Mouse (Mus musculus): ENCODE data around the gene Aak1. TPM values are rescaled to one million over a fixed set of nuclear protein-coding genes. Genes with fewer than 3 reads are reported as not detected.
A peak's percentile ranks its signal among the peaks of the same experiment; 100 is the strongest.

Aak1 gene
- polyA plus RNA-seq, 1 experiment from 2014 or later, result 21.8 TPM

DNA sequence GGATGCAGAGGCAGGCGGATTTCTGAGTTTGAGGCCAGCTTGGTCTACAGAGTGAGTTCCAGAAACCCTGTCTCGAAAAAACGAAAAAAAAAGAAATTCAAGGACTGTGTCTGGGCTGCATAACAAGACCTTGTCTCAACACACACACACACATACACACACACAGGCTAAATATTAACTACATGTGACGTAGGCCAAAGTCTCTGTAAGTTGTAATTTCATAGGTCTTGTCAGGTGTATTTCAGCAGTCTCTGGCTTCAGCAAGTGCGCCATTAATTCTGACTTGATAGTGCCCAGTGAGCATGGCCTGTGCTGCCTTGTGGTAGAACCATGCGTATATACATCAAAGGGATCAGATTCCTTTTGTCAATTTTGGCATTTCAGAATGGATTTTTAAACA is 152.7 kb downstream of the Aak1 start:
- H3K4me2 ChIP-seq (ENCODE audit: low read depth, low read length), result no peak overlapping the region
- H3K9me3 ChIP-seq (replicated peaks; ENCODE audit: control insufficient read depth, low read length), result no peaks in the 10 kb centered on the region
- H3K9ac ChIP-seq (ENCODE audit: low read length), result no peak overlapping the region
- WGBS, result 90% methylated on average over 6 of the region's 6 CpGs
- peak overlapping the region; percentile 76 for H3K27ac ChIP-seq (ENCODE audit: low read length)
- peaks cover 7% of the 10 kb centered on the region; the same call in 1 of the 2 replicates for H3K36me3 ChIP-seq (ENCODE audit: control insufficient read depth, insufficient read depth)
- no peak for ATAC-seq (replicated peaks; ENCODE audit: extremely low read depth, insufficient read depth, low FRiP score)
- H3K4me1 ChIP-seq (ENCODE audit: control insufficient read depth, insufficient read depth, low read length), result peaks cover 9% of the 10 kb centered on the region
- no peak overlapping the region for H3K4me3 ChIP-seq (ENCODE audit: low read length)
- no peaks in the 10 kb centered on the region for H3K27me3 ChIP-seq (ENCODE audit: control insufficient read depth, insufficient read depth, low read length)

DNA sequence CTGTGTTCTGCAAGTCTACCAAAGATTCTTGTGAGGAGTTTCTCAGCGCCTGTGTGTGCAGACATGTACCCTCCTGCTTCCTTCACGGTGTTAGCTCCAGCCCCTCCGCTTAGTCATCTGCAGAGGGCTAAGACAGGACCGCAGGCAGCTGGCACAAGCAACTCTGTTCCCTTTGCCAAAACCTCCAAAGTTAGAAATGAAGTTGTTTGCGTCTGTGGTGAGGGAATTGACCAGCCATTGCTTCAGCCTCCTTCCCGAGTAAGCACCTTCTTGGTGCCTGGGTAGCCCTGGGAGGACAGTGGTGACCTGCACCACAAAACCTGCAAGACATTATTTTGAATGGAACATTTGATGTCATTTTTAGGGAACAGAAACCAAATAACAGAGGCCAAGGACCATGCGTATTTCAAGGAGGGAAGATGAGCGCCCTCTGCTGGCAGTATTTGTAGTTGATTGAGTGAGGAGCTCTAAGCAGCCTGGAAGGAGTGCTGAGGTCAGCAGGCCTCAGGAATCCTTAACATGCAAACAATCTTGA is 153.3 kb downstream of the Aak1 start:
- whole genome bisulfite sequencing, result 34% methylated on average over 8 of the region's 8 CpGs
- H3K4me2 ChIP-seq (ENCODE audit: low read depth, low read length), result peak overlapping the region; percentile 30; the same call in 1 of the 2 replicates
- H3K27me3 ChIP-seq (ENCODE audit: control insufficient read depth, insufficient read depth, low read length), result no peaks in the 10 kb centered on the region
- H3K9me3 ChIP-seq (replicated peaks; ENCODE audit: control insufficient read depth, low read length), result no peaks in the 10 kb centered on the region
- ATAC-seq (replicated peaks; ENCODE audit: extremely low read depth, insufficient read depth, low FRiP score), result peak; percentile 69
- peaks cover 3% of the 10 kb centered on the region; the same call in 1 of the 2 replicates for H3K36me3 ChIP-seq (ENCODE audit: control insufficient read depth, insufficient read depth)
- H3K4me1 ChIP-seq (ENCODE audit: control insufficient read depth, insufficient read depth, low read length), result peaks cover 4% of the 10 kb centered on the region
- no peak overlapping the region for H3K4me3 ChIP-seq (ENCODE audit: low read length)
- peak overlapping the region; percentile 76 for H3K27ac ChIP-seq (ENCODE audit: low read length)
- peak overlapping the region; percentile 10; the same call in 1 of the 2 replicates for H3K9ac ChIP-seq (ENCODE audit: low read length)

DNA sequence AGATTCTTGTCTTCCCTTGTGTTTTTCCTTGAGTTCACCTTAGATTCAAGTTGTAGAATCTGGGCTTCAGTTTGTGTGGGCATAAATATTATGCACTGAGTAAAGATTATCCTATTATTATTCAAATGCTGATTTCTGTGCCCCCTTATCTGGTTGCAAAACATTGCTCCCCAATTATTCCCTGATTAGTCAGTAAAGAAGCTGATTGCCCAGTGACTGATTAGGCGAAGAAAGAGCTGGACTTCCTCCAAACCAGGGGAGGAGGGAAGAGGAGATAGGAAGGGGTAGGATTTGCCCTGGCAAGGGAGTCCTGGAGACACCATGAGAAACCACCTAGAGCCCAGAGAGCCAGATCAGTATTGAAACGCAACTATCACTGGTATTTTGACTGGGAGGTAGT is 154.8 kb downstream of the Aak1 start:
- H3K36me3 ChIP-seq (ENCODE audit: control insufficient read depth, insufficient read depth), result no peaks in the 10 kb centered on the region
- H3K27ac ChIP-seq (ENCODE audit: low read length), result no peak overlapping the region
- peaks cover 4% of the 10 kb centered on the region for H3K4me1 ChIP-seq (ENCODE audit: control insufficient read depth, insufficient read depth, low read length)
- H3K4me3 ChIP-seq (ENCODE audit: low read length), result no peak overlapping the region
- H3K27me3 ChIP-seq (ENCODE audit: control insufficient read depth, insufficient read depth, low read length), result no peaks in the 10 kb centered on the region
- H3K9me3 ChIP-seq (replicated peaks; ENCODE audit: control insufficient read depth, low read length), result no peaks in the 10 kb centered on the region
- H3K4me2 ChIP-seq (ENCODE audit: low read depth, low read length), result no peak overlapping the region
- ATAC-seq (replicated peaks; ENCODE audit: extremely low read depth, insufficient read depth, low FRiP score), result no peak
- no peak overlapping the region for H3K9ac ChIP-seq (ENCODE audit: low read length)
- WGBS, result 72% methylated on average over 2 of the region's 2 CpGs

DNA sequence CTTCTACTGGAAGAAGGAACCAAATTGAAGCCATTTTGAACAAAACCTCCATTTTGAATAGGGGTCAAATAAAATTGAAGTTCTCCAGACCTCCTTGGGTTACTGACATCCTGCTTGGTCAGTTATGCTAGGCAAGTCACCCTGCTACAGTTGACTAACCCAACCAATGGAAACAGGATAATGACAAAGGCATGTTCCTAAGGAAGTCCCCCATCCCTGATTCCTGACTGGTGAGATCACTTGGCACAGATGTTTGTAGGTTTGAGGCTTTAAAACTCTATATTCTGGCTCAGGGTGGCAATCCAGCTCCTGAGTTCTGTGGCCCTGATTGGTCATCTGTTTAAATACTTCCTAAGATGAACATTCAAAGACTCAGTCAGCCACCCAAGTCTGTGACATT is 156.3 kb downstream of the Aak1 start:
- ATAC-seq (replicated peaks; ENCODE audit: extremely low read depth, insufficient read depth, low FRiP score), result no peak
- no peak overlapping the region for H3K9ac ChIP-seq (ENCODE audit: low read length)
- no peak overlapping the region for H3K4me2 ChIP-seq (ENCODE audit: low read depth, low read length)
- H3K4me1 ChIP-seq (ENCODE audit: control insufficient read depth, insufficient read depth, low read length), result peaks cover 9% of the 10 kb centered on the region
- H3K4me3 ChIP-seq (ENCODE audit: low read length), result no peak overlapping the region
- H3K36me3 ChIP-seq (ENCODE audit: control insufficient read depth, insufficient read depth), result no peaks in the 10 kb centered on the region
- no peak overlapping the region for H3K27ac ChIP-seq (ENCODE audit: low read length)
- H3K9me3 ChIP-seq (replicated peaks; ENCODE audit: control insufficient read depth, low read length), result no peaks in the 10 kb centered on the region
- H3K27me3 ChIP-seq (ENCODE audit: control insufficient read depth, insufficient read depth, low read length), result no peaks in the 10 kb centered on the region

DNA sequence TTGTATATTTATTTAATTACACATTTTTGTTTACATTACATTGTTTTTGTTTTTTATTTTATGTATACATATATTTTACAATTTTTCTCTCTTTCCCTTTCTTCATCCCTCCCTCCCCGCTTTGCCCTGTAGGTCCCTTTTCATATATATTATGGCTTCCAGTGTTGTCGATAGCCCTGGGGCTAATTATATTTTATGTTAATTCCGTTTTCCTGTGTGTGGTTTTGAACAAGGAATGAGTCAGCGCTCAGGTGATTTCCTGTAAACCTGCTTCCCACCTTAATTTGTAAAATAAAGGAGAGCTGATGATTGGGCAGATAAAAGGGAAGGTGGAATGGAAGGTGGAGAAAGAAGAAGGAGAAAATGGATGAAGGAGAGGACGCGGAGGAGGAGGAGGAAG is 159.6 kb downstream of the Aak1 start, which contains the start of gene Nfu1:
Gene Nfu1, plus strand, starts transcription at position 350 of the 400 bp plus-strand sequence.
- 68% methylated on average over 6 of the region's 6 CpGs for WGBS
- no peak for ATAC-seq (replicated peaks; ENCODE audit: extremely low read depth, insufficient read depth, low FRiP score)
- peaks cover 8% of the 10 kb centered on the region for H3K4me1 ChIP-seq (ENCODE audit: control insufficient read depth, insufficient read depth, low read length)
- H3K4me2 ChIP-seq (ENCODE audit: low read depth, low read length), result peak within 1 kb of the TSS; percentile 61
- H3K9ac ChIP-seq (ENCODE audit: low read length), result peak within 1 kb of the TSS; percentile 91
- H3K36me3 ChIP-seq (ENCODE audit: control insufficient read depth, insufficient read depth), result peaks cover 9% of the 10 kb centered on the region
- H3K9me3 ChIP-seq (replicated peaks; ENCODE audit: control insufficient read depth, low read length), result no peaks in the 10 kb centered on the region
- peak within 1 kb of the TSS; percentile 86 for H3K27ac ChIP-seq (ENCODE audit: low read length)
- H3K27me3 ChIP-seq (ENCODE audit: control insufficient read depth, insufficient read depth, low read length), result no peaks in the 10 kb centered on the region
- H3K4me3 ChIP-seq (ENCODE audit: low read length), result peak within 1 kb of the TSS; percentile 74

DNA sequence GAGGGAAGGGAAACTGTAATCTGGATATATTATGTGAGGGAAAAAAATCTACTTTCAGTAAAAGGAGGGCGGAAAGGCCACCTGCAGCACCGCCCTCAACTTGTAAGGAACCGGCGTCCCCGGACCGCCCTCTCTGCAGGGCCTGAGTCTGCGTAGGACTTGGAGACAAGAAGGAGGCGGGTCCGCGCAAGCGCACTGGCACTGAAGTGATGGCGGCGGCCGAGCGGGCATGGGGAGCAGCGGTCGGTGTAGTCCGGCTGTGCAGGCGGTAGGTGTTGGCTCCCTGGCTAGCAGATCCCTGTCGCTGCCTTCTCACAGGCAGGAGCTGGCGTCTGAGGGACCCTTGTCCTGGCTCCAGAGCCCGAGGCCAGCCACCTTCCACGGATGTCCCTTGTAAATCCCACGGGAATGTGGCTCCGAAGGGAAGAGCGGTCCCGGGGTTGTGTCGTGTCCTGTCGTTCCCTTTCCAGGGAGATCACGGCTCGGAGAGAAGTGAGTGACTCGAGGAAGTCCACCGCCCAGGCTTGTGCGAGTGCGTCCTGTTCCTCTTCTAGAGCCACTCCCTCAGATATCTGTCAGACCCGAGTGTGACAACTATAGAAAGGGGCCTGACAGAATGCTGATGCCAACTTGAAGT is 160.5 kb downstream of the Aak1 start:
- Histone ChIP-seq H3K27me3 (ENCODE audit: control insufficient read depth, insufficient read depth, low read length) (no peaks in the 10 kb centered on the region), H3K9ac (ENCODE audit: low read length) (peak overlapping the region; percentile 91), H3K36me3 (ENCODE audit: control insufficient read depth, insufficient read depth) (peaks cover 9% of the 10 kb centered on the region), H3K9me3 (replicated peaks; ENCODE audit: control insufficient read depth, low read length) (no peaks in the 10 kb centered on the region), H3K4me3 (ENCODE audit: low read length) (peak overlapping the region; percentile 74), H3K27ac (ENCODE audit: low read length) (peak overlapping the region; percentile 86), H3K4me1 (ENCODE audit: control insufficient read depth, insufficient read depth, low read length) (peaks cover 8% of the 10 kb centered on the region), H3K4me2 (ENCODE audit: low read depth, low read length) (peak overlapping the region; percentile 61)
- peak; percentile 94 for ATAC-seq (replicated peaks; ENCODE audit: extremely low read depth, insufficient read depth, low FRiP score)
- under 1% methylated on average over 36 of the region's 36 CpGs for WGBS

DNA sequence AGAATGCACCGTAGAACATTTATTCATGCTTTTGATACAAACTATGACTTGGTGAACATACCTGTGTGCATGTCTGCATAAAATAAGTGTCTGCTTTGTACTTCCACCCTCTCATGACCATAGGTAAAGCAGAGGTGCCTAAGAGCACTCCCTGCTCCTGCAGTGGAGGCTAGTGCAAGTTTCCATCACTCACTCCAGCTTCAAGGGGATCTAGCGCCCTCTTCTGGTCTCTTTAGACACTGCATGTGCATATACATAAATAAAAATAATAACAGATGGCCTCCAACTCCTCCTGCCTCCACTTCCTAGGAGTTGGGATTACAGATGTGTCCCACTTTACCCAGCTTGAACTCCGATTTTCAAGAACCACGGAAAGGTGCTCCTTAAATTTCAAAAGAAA is 167.6 kb downstream of the Aak1 start:
- Histone ChIP-seq H3K9ac (ENCODE audit: low read length) (no peak overlapping the region), H3K4me2 (ENCODE audit: low read depth, low read length) (no peak overlapping the region), H3K36me3 (ENCODE audit: control insufficient read depth, insufficient read depth) (peaks cover 40% of the 10 kb centered on the region), H3K27me3 (ENCODE audit: control insufficient read depth, insufficient read depth, low read length) (no peaks in the 10 kb centered on the region), H3K4me3 (ENCODE audit: low read length) (no peak overlapping the region), H3K27ac (ENCODE audit: low read length) (no peak overlapping the region), H3K9me3 (replicated peaks; ENCODE audit: control insufficient read depth, low read length) (no peaks in the 10 kb centered on the region), H3K4me1 (ENCODE audit: control insufficient read depth, insufficient read depth, low read length) (no peaks in the 10 kb centered on the region)
- WGBS, result 66% methylated on average over 4 of the region's 4 CpGs
- no peak for ATAC-seq (replicated peaks; ENCODE audit: extremely low read depth, insufficient read depth, low FRiP score)

DNA sequence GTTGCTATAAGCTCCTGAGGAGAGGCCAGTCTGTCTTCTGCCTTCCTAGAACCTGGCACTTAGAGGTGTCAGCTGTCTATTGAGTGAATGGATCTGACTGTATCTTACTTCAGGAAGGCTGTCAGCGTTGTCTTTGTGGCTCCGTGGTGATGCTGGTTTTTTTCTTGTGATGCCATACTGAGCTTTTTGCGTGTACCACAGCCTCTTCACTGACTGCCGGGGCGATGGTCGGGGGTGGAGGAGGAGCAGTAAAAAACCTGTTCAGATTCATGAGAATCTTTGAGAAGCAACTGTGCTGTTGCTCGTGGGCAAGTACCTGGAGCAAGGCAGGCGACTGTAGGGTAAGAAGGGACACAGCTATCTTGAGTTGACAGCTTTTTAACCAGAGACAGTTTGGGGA is 169.6 kb downstream of the Aak1 start:
- H3K4me1 ChIP-seq (ENCODE audit: control insufficient read depth, insufficient read depth, low read length), result no peaks in the 10 kb centered on the region
- H3K36me3 ChIP-seq (ENCODE audit: control insufficient read depth, insufficient read depth), result peaks cover 43% of the 10 kb centered on the region
- no peaks in the 10 kb centered on the region for H3K9me3 ChIP-seq (replicated peaks; ENCODE audit: control insufficient read depth, low read length)
- H3K4me3 ChIP-seq (ENCODE audit: low read length), result no peak overlapping the region
- H3K27me3 ChIP-seq (ENCODE audit: control insufficient read depth, insufficient read depth, low read length), result no peaks in the 10 kb centered on the region
- H3K9ac ChIP-seq (ENCODE audit: low read length), result no peak overlapping the region
- no peak overlapping the region for H3K4me2 ChIP-seq (ENCODE audit: low read depth, low read length)
- ATAC-seq (replicated peaks; ENCODE audit: extremely low read depth, insufficient read depth, low FRiP score), result no peak
- 86% methylated on average over 8 of the region's 8 CpGs for WGBS
- no peak overlapping the region for H3K27ac ChIP-seq (ENCODE audit: low read length)

DNA sequence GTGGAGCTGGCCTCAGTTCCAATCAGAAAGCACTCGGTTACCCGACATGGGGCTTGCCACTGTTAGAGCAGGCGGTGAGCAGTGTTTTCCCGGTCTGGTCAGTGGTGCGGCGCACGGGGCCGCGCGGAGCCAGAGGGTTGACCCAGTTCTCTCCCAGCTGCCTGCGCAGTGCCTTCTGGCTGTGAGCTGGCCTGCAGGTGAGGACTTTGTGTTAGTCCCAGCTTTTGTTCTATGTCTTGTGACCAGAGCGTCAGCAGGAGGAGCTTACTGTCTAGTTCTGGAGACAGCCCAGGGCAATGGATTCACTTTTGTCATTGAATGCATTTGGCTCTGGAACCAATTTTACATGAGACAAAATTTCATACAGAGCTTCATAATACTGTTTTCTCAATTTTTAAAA is 172.5 kb downstream of the Aak1 start:
- 95% methylated on average over 12 of the region's 12 CpGs for WGBS
- Histone ChIP-seq H3K27me3 (ENCODE audit: control insufficient read depth, insufficient read depth, low read length) (no peaks in the 10 kb centered on the region), H3K36me3 (ENCODE audit: control insufficient read depth, insufficient read depth) (peaks cover 60% of the 10 kb centered on the region)

More for the DNA sequence above, 172.5 kb downstream of the Aak1 start:
- H3K4me3 ChIP-seq (ENCODE audit: low read length), result no peak overlapping the region
- no peak overlapping the region for H3K9ac ChIP-seq (ENCODE audit: low read length)
- peaks cover 3% of the 10 kb centered on the region; the same call in 1 of the 2 replicates for H3K4me1 ChIP-seq (ENCODE audit: control insufficient read depth, insufficient read depth, low read length)
- no peaks in the 10 kb centered on the region for H3K9me3 ChIP-seq (replicated peaks; ENCODE audit: control insufficient read depth, low read length)
- no peak for ATAC-seq (replicated peaks; ENCODE audit: extremely low read depth, insufficient read depth, low FRiP score)
- H3K27ac ChIP-seq (ENCODE audit: low read length), result no peak overlapping the region
- no peak overlapping the region for H3K4me2 ChIP-seq (ENCODE audit: low read depth, low read length)
